Mouse (Mus musculus): ENCODE results near the gene Cdc42bpb. TPM values are rescaled to one million over a fixed set of nuclear protein-coding genes. Genes with fewer than 3 reads are reported as not detected.

The Cdc42bpb gene
- total RNA-seq, 2 experiments from 2014 or later, result 16.3 to 24.3 TPM

GRCm38 (mm10) chr12:111301322-111302017, 76.0 kb downstream of the Cdc42bpb start:
- intact Hi-C loops (cut with DNase I), result no loop called here
- Histone ChIP-seq H3K4me3 (no peak overlapping the region), H3K27ac (no peak overlapping the region)
- no peak for DNase-seq
- no peak for TF ChIP-seq CTCF (IDR thresholded peaks at IDR 0.05)

GRCm38 (mm10) chr12:111293025-111293424, 84.5 kb downstream of the Cdc42bpb start:
- Histone ChIP-seq H3K27ac (peak overlapping the region; percentile 73), H3K4me3 (no peak overlapping the region)
- TF ChIP-seq CTCF (IDR thresholded peaks at IDR 0.05), result no peak
- DNase-seq, result peak; percentile 89
- intact Hi-C loops (cut with DNase I), result no loop called here

- intact Hi-C loops (cut with DNase I), result no loop called here
- no peak for TF ChIP-seq CTCF (IDR thresholded peaks at IDR 0.05)
- H3K4me3 ChIP-seq, result no peak overlapping the region
- no peak for DNase-seq
- no peak overlapping the region for H3K27ac ChIP-seq
Measured at GRCm38 (mm10) chr12:111284532-111284931, 93.0 kb downstream of the Cdc42bpb start.

GRCm38 (mm10) chr12:111283573-111283972, 93.9 kb downstream of the Cdc42bpb start:
- no peak for DNase-seq
- TF ChIP-seq CTCF (IDR thresholded peaks at IDR 0.05), result no peak
- intact Hi-C loops (cut with DNase I), result no loop called here
- Histone ChIP-seq H3K4me3 (no peak overlapping the region), H3K27ac (no peak overlapping the region)

GRCm38 (mm10) chr12:111276371-111276770, 101.1 kb downstream of the Cdc42bpb start:
- no peak for TF ChIP-seq CTCF (IDR thresholded peaks at IDR 0.05)
- Histone ChIP-seq H3K27ac (no peak overlapping the region), H3K4me3 (no peak overlapping the region)
- intact Hi-C loops (cut with DNase I), result no loop called here
- DNase-seq, result peak; percentile 80

- TF ChIP-seq CTCF (IDR thresholded peaks at IDR 0.05), result no peak
- H3K27ac ChIP-seq, result no peak overlapping the region
- H3K4me3 ChIP-seq, result peak overlapping the region; percentile 63
- peak; percentile 26 for DNase-seq
- intact Hi-C loops (cut with DNase I), result no loop called here
Measured at GRCm38 (mm10) chr12:111275150-111275841, 102.2 kb downstream of the Cdc42bpb start.

- peak overlapping the region; percentile 63 for H3K4me3 ChIP-seq
- TF ChIP-seq CTCF (IDR thresholded peaks at IDR 0.05), result no peak
- no peak overlapping the region for H3K27ac ChIP-seq
- intact Hi-C loops (cut with DNase I), result loop anchor here (5.0 kb wide), 1 partner anchor 138 kb away; no protein-coding TSS in a partner anchor
- DNase-seq, result peak; percentile 33
Measured at GRCm38 (mm10) chr12:111274447-111275149, 102.9 kb downstream of the Cdc42bpb start.

GRCm38 (mm10) chr12:111274006-111274405, 103.5 kb downstream of the Cdc42bpb start:
- TF ChIP-seq CTCF (IDR thresholded peaks at IDR 0.05), result no peak
- intact Hi-C loops (cut with DNase I), result loop anchor here (5.0 kb wide), 1 partner anchor 138 kb away; no protein-coding TSS in a partner anchor
- DNase-seq, result peak; percentile 22
- Histone ChIP-seq H3K4me3 (peak overlapping the region; percentile 63), H3K27ac (no peak overlapping the region)

- peak; percentile 79 for DNase-seq
- Histone ChIP-seq H3K27ac (no peak overlapping the region), H3K4me3 (no peak overlapping the region)
- intact Hi-C loops (cut with DNase I), result loop anchor here (5.0 kb wide), 1 partner anchor 140 kb away; no protein-coding TSS in a partner anchor
- peak; percentile 95 for TF ChIP-seq CTCF (IDR thresholded peaks at IDR 0.05)
Measured at GRCm38 (mm10) chr12:111272420-111272819, 105.1 kb downstream of the Cdc42bpb start.

GRCm38 (mm10) chr12:111271966-111272365, 105.6 kb downstream of the Cdc42bpb start:
- Histone ChIP-seq H3K27ac (no peak overlapping the region), H3K4me3 (no peak overlapping the region)
- peak; percentile 7 for DNase-seq
- no peak for TF ChIP-seq CTCF (IDR thresholded peaks at IDR 0.05)
- intact Hi-C loops (cut with DNase I), result loop anchor here (5.0 kb wide), 1 partner anchor 140 kb away; no protein-coding TSS in a partner anchor

- no peak for TF ChIP-seq CTCF (IDR thresholded peaks at IDR 0.05)
- peak; percentile 8 for DNase-seq
- intact Hi-C loops (cut with DNase I), result loop anchor here (5.0 kb wide), 1 partner anchor 141 kb away; no protein-coding TSS in a partner anchor
- H3K4me3 ChIP-seq, result no peak overlapping the region
- no peak overlapping the region for H3K27ac ChIP-seq
Measured at GRCm38 (mm10) chr12:111271406-111271805, 106.1 kb downstream of the Cdc42bpb start.

- intact Hi-C loops (cut with DNase I), result loop anchor here (5.0 kb wide), 1 partner anchor 142 kb away; no protein-coding TSS in a partner anchor
- TF ChIP-seq CTCF (IDR thresholded peaks at IDR 0.05), result no peak
- Histone ChIP-seq H3K27ac (no peak within 1 kb of the TSS), H3K4me3 (no peak within 1 kb of the TSS)
- no peak for DNase-seq
Measured at GRCm38 (mm10) chr12:111270629-111271277, 106.8 kb downstream of the Cdc42bpb start, which contains the start of gene Amn. Gene Amn, plus strand, starts transcription at chr12:111271095.
